Mouse (Mus musculus) thymus, postnatal 25 days (tissue): ENCODE results near the gene Tmem238.
A peak's percentile ranks its signal among the peaks of the same experiment; 100 is the strongest.

Experiments
- DNase-seq: peaks from one replicate; pipeline ENCODE4 v3.0.0; 2022

Tmem238 gene

GRCm38 (mm10) chr7:4746326-4746980 lies 43.0 kb downstream of the Tmem238 start:
- no peak for DNase-seq

DNA sequence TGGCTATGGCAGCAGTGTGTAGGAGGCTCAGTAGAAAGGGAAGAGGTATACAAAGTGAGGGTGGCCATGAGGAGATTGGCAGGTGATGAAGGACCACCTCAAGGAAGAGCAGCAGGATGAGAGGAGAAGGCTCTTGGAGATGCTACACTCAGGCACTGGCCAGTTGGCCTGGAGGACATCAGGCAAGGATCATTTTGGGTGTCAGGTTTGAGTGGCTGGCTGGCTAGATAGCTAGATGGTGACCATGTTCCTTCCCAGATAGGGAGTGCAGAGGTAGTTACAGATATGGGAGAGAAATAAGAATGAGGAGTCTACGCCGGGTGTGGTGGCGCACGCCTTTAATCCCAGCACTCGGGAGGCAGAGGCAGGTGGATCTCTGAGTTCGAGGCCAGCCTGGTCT lies 44.6 kb downstream of the Tmem238 start:
- DNase-seq, result no peak

- DNase-seq, result no peak
Measured at GRCm38 (mm10) chr7:4743354-4743753, 46.1 kb downstream of the Tmem238 start.

DNA sequence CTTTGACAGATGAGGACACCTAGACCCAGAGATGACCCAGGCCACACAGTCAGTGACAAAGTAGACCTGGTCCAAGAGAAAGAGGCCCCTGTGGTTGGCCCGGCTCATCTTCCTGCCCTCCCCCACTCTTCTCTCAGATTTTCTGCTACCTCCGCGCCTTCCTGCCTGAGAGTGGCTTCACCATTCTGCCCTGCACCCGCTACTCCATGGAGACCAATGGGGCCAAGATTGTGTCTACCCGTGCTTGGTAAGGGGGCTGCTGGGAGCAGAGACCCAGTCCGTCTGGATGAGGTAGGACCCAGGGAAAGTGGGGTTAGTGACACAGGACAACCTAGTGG lies 47.0 kb downstream of the Tmem238 start:
- DNase-seq, result no peak

DNA sequence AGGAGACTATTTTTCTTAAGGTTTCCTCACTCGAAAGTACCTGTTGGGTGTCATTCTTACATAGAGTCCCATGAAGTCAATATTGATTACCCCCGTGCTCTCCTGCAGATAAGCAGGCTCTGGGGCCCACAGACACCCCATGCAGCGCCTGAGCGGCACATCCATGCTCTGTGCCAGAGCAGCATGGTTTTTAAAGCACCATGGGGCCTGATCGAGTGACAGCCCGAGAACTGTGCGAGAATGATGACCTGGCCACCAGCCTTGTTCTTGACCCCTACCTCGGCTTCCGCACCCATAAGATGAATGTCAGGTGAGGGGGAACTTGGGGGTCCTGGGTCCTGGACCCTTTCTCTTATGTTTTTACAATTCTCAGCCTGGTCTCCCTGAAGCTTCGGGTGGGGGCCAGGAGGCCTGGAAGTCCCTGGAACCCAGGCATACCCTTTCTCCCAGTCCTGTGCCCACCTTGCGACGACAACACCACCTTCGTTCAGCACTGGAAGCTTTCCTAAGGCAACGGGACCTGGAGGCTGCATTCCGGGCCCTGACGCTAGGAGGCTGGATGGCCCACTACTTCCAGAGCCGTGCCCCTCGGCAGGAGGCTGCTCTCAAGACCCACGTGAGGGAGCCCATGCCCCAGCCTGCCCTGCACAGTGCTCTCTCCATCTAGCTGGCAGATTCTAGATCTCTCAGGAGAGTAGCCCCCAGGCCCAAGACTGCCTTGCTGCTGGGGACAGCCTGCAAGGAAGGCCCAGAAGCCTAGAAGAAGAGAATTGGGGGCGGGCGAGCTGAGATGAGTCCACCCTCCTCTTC lies 47.6 kb downstream of the Tmem238 start:
- DNase-seq, result no peak

DNA sequence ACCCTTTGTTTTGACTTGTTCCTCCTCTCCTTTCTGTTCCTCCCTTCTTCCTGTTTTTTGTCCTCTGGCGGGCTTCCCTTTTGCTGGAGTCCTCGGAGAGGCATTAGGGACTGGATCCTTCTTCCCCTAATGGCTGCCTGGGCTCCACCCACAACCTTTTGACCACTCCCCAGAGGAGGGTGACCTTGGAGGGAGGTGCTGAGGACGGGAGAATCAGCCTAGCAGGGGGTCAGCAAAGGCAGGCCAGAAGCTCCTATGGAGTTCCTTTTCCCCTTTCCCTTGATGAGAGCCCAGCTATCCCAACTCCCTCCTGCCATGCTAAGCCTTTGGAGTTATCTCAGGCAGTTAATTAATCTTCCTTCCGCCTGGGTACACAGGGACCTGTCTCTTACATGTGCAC lies 48.3 kb downstream of the Tmem238 start:
- no peak for DNase-seq

GRCm38 (mm10) chr7:4740309-4740727 lies 49.1 kb downstream of the Tmem238 start:
- DNase-seq, result no peak

DNA sequence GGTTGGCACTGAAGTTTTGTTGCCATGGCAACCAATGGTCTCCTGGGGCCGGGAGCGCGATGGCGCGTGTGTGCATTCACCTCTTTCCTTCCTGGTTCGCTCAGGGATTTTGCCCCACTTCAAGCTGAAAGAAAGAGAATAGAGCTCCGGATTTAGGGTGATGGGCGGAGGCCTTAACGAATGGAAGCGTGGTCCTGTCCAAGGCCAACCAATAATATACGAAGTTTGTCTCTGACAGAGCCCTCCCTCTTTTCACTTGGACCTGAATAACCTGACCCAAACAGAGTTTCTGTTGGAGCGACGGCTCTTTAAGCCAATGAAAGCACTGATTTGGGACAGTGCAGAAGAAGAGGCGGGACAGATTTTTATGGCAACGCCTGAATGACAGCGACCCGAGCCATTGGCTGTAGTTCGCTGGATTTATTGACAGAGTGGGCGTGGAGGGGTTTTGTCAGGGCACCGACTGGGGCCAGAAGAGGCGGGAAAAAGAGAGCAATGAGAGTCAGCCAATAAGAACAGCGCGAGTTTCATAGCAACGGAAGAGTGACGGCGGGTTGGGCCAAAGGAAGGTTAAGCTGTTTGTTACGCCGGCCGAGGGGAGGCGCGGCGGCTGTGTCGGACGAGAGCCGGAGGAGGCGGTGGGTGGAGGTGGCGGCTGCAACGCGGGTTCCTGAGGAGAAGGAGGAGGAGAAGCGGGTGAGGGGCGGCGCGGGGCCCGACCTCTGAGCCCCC lies 49.7 kb downstream of the Tmem238 start, which contains the start of gene Kmt5c:
Kmt5c (plus strand) TSS at position 572 of the 732 bp plus-strand sequence.
- peak; percentile 94 for DNase-seq

DNA sequence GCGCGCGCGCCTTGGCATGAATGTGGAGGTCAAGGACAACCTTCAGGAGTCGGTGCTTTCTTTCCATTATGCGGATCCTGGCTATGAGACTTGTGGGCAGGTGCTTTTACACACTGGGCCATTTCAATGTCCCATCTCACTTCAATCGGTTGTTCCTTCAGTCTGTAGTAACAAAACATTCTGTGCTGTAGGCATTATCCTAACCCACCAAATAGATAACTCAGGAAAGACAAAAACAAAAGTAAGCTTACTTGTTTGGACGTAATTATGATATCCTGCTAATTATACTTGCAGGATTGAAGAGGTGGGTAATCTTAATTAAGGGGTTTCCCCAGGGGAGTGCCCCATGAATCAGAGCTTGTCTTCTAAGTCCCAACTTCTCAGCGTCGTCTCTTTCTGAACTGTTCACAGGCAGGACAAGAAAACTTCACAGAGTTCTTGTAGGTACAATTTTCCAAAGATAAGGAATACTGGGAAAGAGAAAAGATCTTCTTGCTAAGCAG lies 50.4 kb downstream of the Tmem238 start:
- DNase-seq, result no peak
